Mouse (Mus musculus) urinary bladder, postnatal 0 days (tissue): ENCODE measurements around the gene Serinc3. TPM values are rescaled to one million over a fixed set of nuclear protein-coding genes. Genes with fewer than 3 reads are reported as not detected.

Experiments used
- polyA plus RNA-seq: library from polyadenylated mRNA; unstranded; fragments of >200 nt; fragmentation: Nextera tagmentation; extraction: Ambion mirVana; gene quantifications from 2 replicates; pipeline ENCODE4 v1.2.1, GENCODE M21; 2015

Gene Serinc3
- 54.9 and 58.0 TPM in 2 replicates for polyA plus RNA-seq

DNA sequence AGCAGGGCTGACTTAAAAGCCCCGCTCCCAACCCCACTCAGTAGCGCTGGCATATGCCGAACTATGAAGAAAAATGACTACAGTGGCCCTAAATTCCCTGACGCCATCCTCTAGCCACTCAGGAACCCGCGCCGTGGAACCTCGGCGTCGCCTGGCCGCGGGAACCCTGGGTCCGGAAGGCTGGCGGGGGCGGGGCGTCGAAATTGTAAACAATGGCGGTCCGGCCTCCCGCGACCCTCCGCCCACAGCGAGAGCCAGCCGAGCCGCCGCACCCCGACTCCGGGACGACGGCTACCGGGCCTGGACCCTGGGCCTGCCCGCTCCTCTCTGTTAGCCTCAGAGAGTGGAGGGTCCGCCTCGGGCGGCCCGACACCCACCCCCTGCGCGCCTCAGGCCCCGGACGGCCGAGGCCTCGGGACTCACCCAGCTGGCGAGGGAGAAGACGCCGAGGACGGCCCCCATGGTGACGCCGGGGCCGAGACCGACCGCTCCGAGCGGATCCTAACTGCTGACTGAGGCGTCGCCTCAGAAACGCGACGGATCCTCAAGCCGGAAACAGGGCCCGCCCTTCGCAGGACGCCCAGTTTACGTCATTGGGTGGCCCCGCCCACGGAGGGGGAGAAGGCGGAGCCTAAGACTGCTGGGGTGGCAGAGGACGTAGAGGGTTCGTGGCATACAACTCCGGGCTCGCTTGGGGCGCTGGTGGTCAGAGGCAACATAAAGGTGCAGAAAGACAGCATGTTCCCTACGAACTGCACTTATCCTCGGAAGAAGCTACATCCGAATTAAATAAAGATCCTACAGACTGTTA lies at the start of gene Serinc3:
TSS of gene Serinc3 (minus strand) at position 557 of the 811 bp plus-strand sequence.

DNA sequence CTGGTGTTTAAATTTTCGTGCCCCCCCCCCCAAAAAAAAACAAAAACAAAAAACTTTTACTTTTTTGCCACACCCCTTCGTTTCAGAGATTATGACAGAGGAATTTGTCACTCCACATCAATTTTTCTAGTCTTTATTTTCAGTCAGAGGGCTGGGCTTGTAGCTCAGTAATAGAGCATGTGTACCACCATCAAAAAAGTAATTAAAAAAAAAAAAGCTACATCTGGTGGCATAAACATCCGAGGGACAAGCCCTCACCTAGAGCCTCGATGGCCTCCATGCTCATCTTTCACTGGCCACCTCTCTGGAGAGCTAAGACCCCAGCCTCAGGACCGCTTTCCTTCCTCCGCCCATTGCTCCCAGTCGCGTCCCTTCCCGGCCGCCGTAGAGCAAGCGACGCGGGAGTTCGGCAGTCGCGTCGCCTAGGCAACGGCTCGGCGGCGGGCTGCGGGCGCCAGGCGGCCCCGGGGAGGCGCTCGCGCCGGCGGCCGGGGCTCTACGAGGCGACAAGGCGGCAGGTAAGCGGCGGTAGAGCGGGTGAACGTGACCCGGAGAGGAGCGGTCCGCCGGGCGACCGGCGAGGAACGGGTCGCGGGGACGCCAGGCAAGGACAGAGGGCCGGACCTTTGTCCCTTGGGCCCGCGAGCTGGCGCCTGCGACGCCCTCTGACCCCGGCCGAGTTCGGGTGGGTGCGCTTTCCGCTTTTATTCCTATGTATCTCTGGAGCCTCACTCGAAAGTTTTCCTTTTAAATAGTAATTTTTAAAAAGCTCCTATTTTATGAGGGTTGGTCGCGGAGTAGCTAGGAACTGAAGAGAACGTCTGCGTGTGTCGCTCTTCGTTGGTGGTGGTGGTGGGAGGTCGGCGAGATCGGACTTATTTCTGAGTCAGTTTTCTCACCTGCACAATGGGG lies 13.3 kb upstream of the Serinc3 start, which contains the start of gene Pkig:
TSS of gene Pkig (plus strand) at position 412 of the 912 bp plus-strand sequence.

DNA sequence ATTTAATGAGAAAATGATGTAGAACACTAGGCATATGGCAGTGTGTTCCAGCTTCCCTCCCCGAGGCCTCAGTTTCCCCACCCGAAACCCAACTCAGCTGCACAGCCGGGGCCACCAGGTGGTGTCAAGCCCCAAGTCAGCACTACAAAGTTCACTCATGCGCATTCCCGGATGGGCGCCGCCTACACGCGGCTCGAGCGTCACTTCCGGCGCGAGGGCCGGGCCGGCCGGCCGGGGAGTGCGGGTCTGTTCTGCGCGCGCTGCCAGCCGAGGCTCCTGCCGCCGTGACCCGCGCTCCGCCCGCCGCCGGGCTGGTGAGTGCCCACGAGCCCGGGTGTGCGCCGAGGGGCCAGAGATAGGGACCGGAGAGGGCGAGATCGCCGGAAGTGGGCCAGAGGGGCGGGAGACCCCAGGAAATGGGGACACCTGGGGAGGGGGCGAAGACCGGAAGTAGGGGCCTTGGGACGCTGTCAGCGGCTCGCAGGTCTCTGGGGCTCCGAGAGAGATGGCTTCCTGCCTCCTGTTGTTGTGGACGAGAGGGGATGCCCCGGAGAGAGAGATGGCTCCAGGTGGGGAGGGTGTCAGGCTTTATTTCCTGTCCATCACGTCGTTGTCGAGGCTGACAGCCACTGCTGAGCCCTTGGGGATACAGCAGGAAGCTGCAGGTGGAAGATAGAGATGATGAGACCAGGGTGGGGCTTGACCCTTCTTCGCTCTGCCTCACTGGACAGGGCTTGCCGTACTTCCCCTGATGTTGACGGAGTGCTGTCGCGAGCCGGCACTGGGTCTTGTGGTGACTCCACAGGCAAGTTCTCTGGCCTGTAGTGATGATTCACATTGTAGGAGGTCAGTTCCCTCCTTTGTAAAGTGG lies 42.6 kb downstream of the Serinc3 start, which contains the start of gene Ttpal:
TSS of gene Ttpal (plus strand) at position 214 of the 871 bp plus-strand sequence.

Other genes starting within 250 kb of the Serinc3 start
- gene Jph2, start 247.1 kb downstream of the Serinc3 start, polyA plus RNA-seq = 63.2 and 68.0 TPM in 2 replicates
- 48.4 and 49.5 TPM in 2 replicates for gene Oser1, start 220.4 kb downstream of the Serinc3 start, polyA plus RNA-seq
- gene Gdap1l1, start 206.7 kb downstream of the Serinc3 start, polyA plus RNA-seq = 0.63 and 0.73 TPM in 2 replicates
- 6.5 and 7.5 TPM in 2 replicates for gene Fitm2, start 172.5 kb downstream of the Serinc3 start, polyA plus RNA-seq
- not detected in 2 replicates for gene R3hdml, start 152.8 kb downstream of the Serinc3 start, polyA plus RNA-seq
- gene Hnf4a, start 138.3 kb downstream of the Serinc3 start, polyA plus RNA-seq = 0.27 and 0.40 TPM in 2 replicates
- 20.8 and 24.4 TPM in 2 replicates for gene Ttpal, start 42.8 kb downstream of the Serinc3 start, polyA plus RNA-seq
- 125 and 140 TPM in 2 replicates for gene Pkig, start 13.3 kb upstream of the Serinc3 start, polyA plus RNA-seq
- 10.2 and 11.6 TPM in 2 replicates for gene Ada, start 105.1 kb upstream of the Serinc3 start, polyA plus RNA-seq
- gene Ccn5, start 175.7 kb upstream of the Serinc3 start, polyA plus RNA-seq = 4.4 and 6.8 TPM in 2 replicates
- gene Kcnk15, start 208.5 kb upstream of the Serinc3 start, polyA plus RNA-seq = not detected in 2 replicates